Mouse (Mus musculus): ENCODE data around the gene Bpi.

GRCm38 (mm10) chr2:158231071-158231470, 26.8 kb upstream of the Bpi start:
- TF ChIP-seq CTCF (conservative IDR thresholded peaks at IDR 0.05; ENCODE audit: low read length) (no peak), POU5F1 (IDR thresholded peaks at IDR 0.05; ENCODE audit: borderline replicate concordance, low read length) (no peak), NANOG (IDR thresholded peaks at IDR 0.05; ENCODE audit: borderline replicate concordance, low read length) (no peak)

All from E14TG2a.4 (cell line).